Mouse (Mus musculus) right cerebral cortex, postnatal 4 days (tissue): ENCODE results near the gene Heph.
"Not testable (repeated sequence)": the region's sequence is repeated elsewhere in the genome, so short reads cannot be mapped to it uniquely, and the experiment has no call there.

Source experiments
- DNase-seq: peaks from one replicate; pipeline ENCODE4 v3.0.0-alpha.2; 2022

Gene Heph

DNA sequence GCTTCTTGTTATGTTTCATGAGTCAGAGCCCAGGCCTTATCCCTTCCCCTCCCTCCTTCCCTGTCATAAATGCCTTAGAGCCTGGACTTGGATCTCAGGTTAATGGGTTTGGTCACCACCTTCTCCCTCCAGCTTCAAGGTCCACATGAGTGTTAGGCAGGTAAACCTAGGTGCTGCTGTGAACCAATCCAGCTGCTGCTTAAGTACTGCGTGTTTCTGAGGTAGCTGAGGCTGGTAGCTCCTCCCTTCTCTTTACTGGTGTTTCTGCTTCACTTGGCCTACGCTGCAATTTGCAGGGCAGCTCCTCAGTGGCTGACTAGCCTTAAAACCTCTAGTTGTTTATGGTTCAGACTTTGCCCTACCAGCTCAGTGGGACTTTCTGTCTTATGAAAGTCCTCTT lies at the start of gene Heph:
Gene Heph (plus strand): TSS at position 211 of the 400 bp plus-strand sequence.
- no peak for DNase-seq

DNA sequence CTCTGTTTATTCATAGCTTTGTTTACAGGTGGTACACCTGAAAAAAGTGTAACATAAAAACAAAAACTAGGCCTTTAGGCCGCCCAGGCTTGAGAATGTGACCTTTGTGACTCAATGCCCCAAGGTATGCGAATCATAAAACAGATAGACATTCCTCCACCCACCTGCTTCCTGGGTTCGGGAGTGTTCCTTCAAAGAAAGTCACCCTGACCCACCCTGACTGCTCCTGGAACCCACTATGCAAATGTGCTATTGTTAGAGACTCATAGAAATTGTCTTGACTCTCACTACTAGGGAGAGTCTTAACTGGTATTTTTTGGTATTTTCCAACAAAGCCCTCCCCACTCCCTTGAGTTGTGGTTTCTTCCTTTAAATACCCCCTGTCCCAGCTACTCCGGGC lies 39.8 kb upstream of the Heph start:
- not testable (repeated sequence) for DNase-seq

DNA sequence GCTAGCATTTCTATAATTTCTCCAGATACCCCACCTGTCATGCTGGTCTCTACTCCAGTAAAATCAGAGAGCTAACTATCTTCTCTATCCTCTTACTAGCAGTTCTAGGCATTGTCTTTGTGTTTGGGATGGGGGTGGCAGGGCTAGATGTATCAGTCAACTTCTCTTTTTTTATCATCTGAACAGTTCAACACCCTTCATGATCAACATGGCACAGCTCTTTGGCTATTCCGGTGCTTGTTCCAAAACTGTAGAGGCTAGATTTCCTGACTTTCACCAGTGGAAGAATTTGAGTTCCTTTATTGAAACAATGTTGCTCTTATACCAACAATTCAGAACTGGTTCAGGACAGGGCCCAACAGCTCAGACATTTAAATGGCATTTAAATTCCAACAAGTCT lies 38.2 kb upstream of the Heph start:
- DNase-seq: no peak

DNA sequence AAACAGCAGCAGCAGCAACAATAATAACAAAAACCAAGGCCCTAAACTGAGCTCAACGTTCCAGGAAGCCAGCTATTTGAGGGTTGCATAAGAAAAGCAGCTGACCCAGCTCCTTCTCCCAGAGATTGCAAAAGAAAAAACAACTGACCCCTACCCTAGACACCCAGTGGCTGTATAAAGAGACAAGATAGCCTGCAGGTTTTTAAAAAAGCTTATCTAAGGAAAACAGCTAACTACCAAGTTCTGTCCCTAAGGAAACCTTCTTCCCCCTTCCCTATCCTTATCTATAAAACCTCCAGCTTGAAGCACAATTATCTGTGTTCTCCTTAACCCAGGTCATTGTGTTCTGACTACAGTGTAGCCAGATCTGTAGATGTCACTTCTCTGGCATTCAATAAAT lies 37.4 kb upstream of the Heph start:
- DNase-seq: no peak

DNA sequence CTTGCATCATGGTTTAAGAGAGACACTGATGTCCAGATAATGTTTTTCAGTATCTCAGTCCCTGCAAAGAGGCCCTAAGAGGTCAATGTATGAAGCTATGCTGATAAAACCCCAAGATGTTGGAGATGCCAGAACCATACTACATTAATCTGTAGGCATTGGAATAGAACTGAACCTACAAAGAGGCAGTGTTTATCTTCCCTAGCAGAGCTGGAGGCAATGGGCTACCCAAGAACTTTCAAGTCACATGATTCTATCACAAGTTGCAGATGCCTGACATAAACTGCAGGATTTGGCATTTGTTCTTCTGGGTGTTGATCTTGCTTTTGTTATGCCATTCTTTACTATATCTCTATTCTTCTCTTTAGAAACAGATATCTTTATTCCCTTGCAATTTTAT lies 35.8 kb upstream of the Heph start:
- no peak for DNase-seq

DNA sequence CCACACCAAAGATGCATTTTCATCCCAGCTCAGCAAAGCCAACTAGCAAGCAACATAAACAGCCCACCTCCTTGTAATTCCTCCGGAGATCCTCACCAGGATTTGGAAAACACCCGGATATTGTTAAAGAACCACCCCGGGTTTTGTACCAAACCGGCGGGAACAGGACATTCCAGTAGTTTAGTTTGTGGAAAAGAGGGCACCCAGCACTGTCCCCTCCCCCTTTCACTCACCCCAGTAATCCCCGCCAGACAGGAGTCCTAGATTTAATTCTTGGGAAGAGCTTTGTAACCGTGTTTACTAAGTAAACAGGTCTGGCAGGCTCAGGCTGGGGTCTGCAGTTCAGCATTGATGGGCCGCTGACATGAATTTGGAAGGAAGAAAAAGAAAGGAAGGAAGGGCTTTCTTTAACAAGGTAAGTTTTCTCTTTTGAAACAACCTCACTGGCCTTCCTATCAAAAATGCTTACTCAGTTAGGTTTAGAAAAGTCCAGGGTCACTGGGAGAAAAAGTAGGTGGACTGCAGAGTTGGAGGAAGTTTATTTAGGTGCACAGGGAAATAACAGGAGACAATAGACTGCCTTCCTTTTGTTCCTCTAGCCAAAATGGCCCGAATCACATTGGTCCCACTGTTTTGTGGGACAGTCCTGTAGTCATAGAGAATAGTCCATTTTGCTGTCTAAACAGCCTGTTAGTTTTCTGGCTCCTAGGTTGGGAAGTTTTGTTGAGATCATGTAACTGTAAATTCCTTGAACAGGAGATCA lies 1.2 kb downstream of the Heph start, which contains the start of gene Hsf3:
Gene Hsf3 (minus strand): TSS at position 94 of the 763 bp plus-strand sequence.
- DNase-seq: no peak

DNA sequence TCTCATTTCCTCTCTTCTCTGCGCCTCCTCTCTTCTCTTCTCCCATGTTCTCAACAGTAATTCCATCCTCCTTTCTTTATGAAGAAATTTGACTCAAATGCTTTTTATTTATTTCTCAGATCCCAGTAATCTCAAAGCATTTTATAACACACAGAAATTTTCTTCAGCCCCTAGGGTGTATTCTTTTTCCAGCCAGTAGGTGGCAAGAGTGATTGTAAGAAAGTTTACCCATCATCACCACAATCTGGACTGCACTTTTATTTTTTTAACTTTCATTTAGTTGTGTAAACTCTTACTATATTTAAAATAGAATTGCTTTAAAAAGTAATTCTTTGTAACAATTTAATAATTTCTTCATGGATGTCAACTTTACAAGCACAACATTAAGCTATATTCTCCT lies 46.4 kb downstream of the Heph start:
- no peak for DNase-seq
